Mouse (Mus musculus): ENCODE results near the gene Tm7sf3. TPM values are rescaled to one million over a fixed set of nuclear protein-coding genes. Genes with fewer than 3 reads are reported as not detected.
A peak's percentile ranks its signal among the peaks of the same experiment; 100 is the strongest.

Gene Tm7sf3
- polyA plus RNA-seq (2014; fragmentation: Nextera tagmentation; extraction: Ambion mirVana): 31.8 and 35.5 TPM in 2 replicates

GRCm38 (mm10) chr6:146642276-146643183, at the start of gene Tm7sf3, which contains the start of gene Med21:
Gene Tm7sf3 (minus strand): TSS chr6:146642824.
Gene Med21 (plus strand): TSS chr6:146642547.
- peaks cover 8% of the 10 kb centered on the region; the same call in 1 of the 2 replicates for H3K4me1 ChIP-seq (ENCODE audit: control insufficient read depth, insufficient read depth, low read length)
- peak within 1 kb of the TSS; percentile 69 for H3K4me3 ChIP-seq (ENCODE audit: low read depth, low read length)
- peak; percentile 98 for ATAC-seq (ENCODE audit: low read depth)
- no peaks in the 10 kb centered on the region for H3K36me3 ChIP-seq (ENCODE audit: control insufficient read depth, insufficient read depth, low read length)
- H3K9me3 ChIP-seq (ENCODE audit: control insufficient read depth, low read length): no peaks in the 10 kb centered on the region
- peak within 1 kb of the TSS; percentile 74 for H3K4me2 ChIP-seq (ENCODE audit: low read depth, low read length)
- H3K27ac ChIP-seq (ENCODE audit: low read depth, low read length): peak within 1 kb of the TSS; percentile 77
- no peaks in the 10 kb centered on the region for H3K27me3 ChIP-seq (ENCODE audit: control insufficient read depth, insufficient read depth, low read length)
- 1% methylated on average over 55 of the region's 60 CpGs for WGBS
- peak within 1 kb of the TSS; percentile 83 for H3K9ac ChIP-seq (replicated peaks; ENCODE audit: low read depth, low read length)

- H3K4me3 ChIP-seq (ENCODE audit: low read depth, low read length): no peak overlapping the region
- H3K36me3 ChIP-seq (ENCODE audit: control insufficient read depth, insufficient read depth, low read length): no peaks in the 10 kb centered on the region
- H3K4me1 ChIP-seq (ENCODE audit: control insufficient read depth, insufficient read depth, low read length): no peaks in the 10 kb centered on the region
- no peaks in the 10 kb centered on the region for H3K27me3 ChIP-seq (ENCODE audit: control insufficient read depth, insufficient read depth, low read length)
- no peak overlapping the region for H3K27ac ChIP-seq (ENCODE audit: low read depth, low read length)
- ATAC-seq (ENCODE audit: low read depth): no peak
- H3K9me3 ChIP-seq (ENCODE audit: control insufficient read depth, low read length): no peaks in the 10 kb centered on the region
- WGBS: 76% methylated on average over 5 of the region's 5 CpGs
- no peak overlapping the region for H3K9ac ChIP-seq (replicated peaks; ENCODE audit: low read depth, low read length)
- no peak overlapping the region for H3K4me2 ChIP-seq (ENCODE audit: low read depth, low read length)
Measured at GRCm38 (mm10) chr6:146688861-146689260, 46.2 kb upstream of the Tm7sf3 start.

GRCm38 (mm10) chr6:146688010-146688409, 45.4 kb upstream of the Tm7sf3 start:
- Histone ChIP-seq H3K4me3 (ENCODE audit: low read depth, low read length) (no peak overlapping the region), H3K9me3 (ENCODE audit: control insufficient read depth, low read length) (no peaks in the 10 kb centered on the region), H3K4me1 (ENCODE audit: control insufficient read depth, insufficient read depth, low read length) (no peaks in the 10 kb centered on the region), H3K9ac (replicated peaks; ENCODE audit: low read depth, low read length) (no peak overlapping the region), H3K4me2 (ENCODE audit: low read depth, low read length) (no peak overlapping the region), H3K36me3 (ENCODE audit: control insufficient read depth, insufficient read depth, low read length) (no peaks in the 10 kb centered on the region), H3K27me3 (ENCODE audit: control insufficient read depth, insufficient read depth, low read length) (no peaks in the 10 kb centered on the region), H3K27ac (ENCODE audit: low read depth, low read length) (no peak overlapping the region)
- no peak for ATAC-seq (ENCODE audit: low read depth)
- WGBS: 93% methylated on average over 7 of the region's 7 CpGs

- ATAC-seq (ENCODE audit: low read depth): no peak
- Histone ChIP-seq H3K4me2 (ENCODE audit: low read depth, low read length) (no peak overlapping the region), H3K9ac (replicated peaks; ENCODE audit: low read depth, low read length) (no peak overlapping the region), H3K36me3 (ENCODE audit: control insufficient read depth, insufficient read depth, low read length) (no peaks in the 10 kb centered on the region), H3K27me3 (ENCODE audit: control insufficient read depth, insufficient read depth, low read length) (no peaks in the 10 kb centered on the region), H3K9me3 (ENCODE audit: control insufficient read depth, low read length) (no peaks in the 10 kb centered on the region), H3K4me1 (ENCODE audit: control insufficient read depth, insufficient read depth, low read length) (no peaks in the 10 kb centered on the region), H3K4me3 (ENCODE audit: low read depth, low read length) (no peak overlapping the region), H3K27ac (ENCODE audit: low read depth, low read length) (no peak overlapping the region)
- WGBS: 87% methylated on average over 5 of the region's 5 CpGs
Measured at GRCm38 (mm10) chr6:146686463-146687196, 44.0 kb upstream of the Tm7sf3 start.

GRCm38 (mm10) chr6:146685781-146686308, 43.2 kb upstream of the Tm7sf3 start:
- Histone ChIP-seq H3K4me3 (ENCODE audit: low read depth, low read length) (no peak overlapping the region), H3K4me2 (ENCODE audit: low read depth, low read length) (no peak overlapping the region), H3K27ac (ENCODE audit: low read depth, low read length) (no peak overlapping the region), H3K4me1 (ENCODE audit: control insufficient read depth, insufficient read depth, low read length) (no peaks in the 10 kb centered on the region), H3K9ac (replicated peaks; ENCODE audit: low read depth, low read length) (no peak overlapping the region), H3K36me3 (ENCODE audit: control insufficient read depth, insufficient read depth, low read length) (no peaks in the 10 kb centered on the region), H3K9me3 (ENCODE audit: control insufficient read depth, low read length) (no peaks in the 10 kb centered on the region), H3K27me3 (ENCODE audit: control insufficient read depth, insufficient read depth, low read length) (no peaks in the 10 kb centered on the region)
- 86% methylated on average over 17 of the region's 17 CpGs for WGBS
- no peak for ATAC-seq (ENCODE audit: low read depth)

GRCm38 (mm10) chr6:146683881-146684280, 41.3 kb upstream of the Tm7sf3 start:
- Histone ChIP-seq H3K36me3 (ENCODE audit: control insufficient read depth, insufficient read depth, low read length) (no peaks in the 10 kb centered on the region), H3K4me3 (ENCODE audit: low read depth, low read length) (no peak overlapping the region), H3K4me2 (ENCODE audit: low read depth, low read length) (no peak overlapping the region), H3K27me3 (ENCODE audit: control insufficient read depth, insufficient read depth, low read length) (no peaks in the 10 kb centered on the region), H3K9ac (replicated peaks; ENCODE audit: low read depth, low read length) (no peak overlapping the region), H3K9me3 (ENCODE audit: control insufficient read depth, low read length) (peaks cover 2% of the 10 kb centered on the region; the same call in 1 of the 2 replicates), H3K27ac (ENCODE audit: low read depth, low read length) (no peak overlapping the region), H3K4me1 (ENCODE audit: control insufficient read depth, insufficient read depth, low read length) (no peaks in the 10 kb centered on the region)
- 82% methylated on average over 4 of the region's 4 CpGs for WGBS
- ATAC-seq (ENCODE audit: low read depth): no peak

GRCm38 (mm10) chr6:146678136-146679070, 35.8 kb upstream of the Tm7sf3 start:
- H3K4me1 ChIP-seq (ENCODE audit: control insufficient read depth, insufficient read depth, low read length): no peaks in the 10 kb centered on the region
- WGBS: 84% methylated on average over 10 of the region's 10 CpGs
- no peak overlapping the region for H3K4me3 ChIP-seq (ENCODE audit: low read depth, low read length)
- H3K9ac ChIP-seq (replicated peaks; ENCODE audit: low read depth, low read length): no peak overlapping the region
- H3K4me2 ChIP-seq (ENCODE audit: low read depth, low read length): no peak overlapping the region
- no peak overlapping the region for H3K27ac ChIP-seq (ENCODE audit: low read depth, low read length)
- H3K9me3 ChIP-seq (ENCODE audit: control insufficient read depth, low read length): peaks cover 2% of the 10 kb centered on the region; the same call in 1 of the 2 replicates
- H3K27me3 ChIP-seq (ENCODE audit: control insufficient read depth, insufficient read depth, low read length): no peaks in the 10 kb centered on the region
- no peaks in the 10 kb centered on the region for H3K36me3 ChIP-seq (ENCODE audit: control insufficient read depth, insufficient read depth, low read length)
- no peak for ATAC-seq (ENCODE audit: low read depth)

- Histone ChIP-seq H3K4me3 (ENCODE audit: low read depth, low read length) (no peak overlapping the region), H3K36me3 (ENCODE audit: control insufficient read depth, insufficient read depth, low read length) (no peaks in the 10 kb centered on the region)
Measured at GRCm38 (mm10) chr6:146676904-146677303, 34.3 kb upstream of the Tm7sf3 start.

More at GRCm38 (mm10) chr6:146676904-146677303, 34.3 kb upstream of the Tm7sf3 start:
- Histone ChIP-seq H3K27ac (ENCODE audit: low read depth, low read length) (no peak overlapping the region), H3K4me2 (ENCODE audit: low read depth, low read length) (no peak overlapping the region), H3K4me1 (ENCODE audit: control insufficient read depth, insufficient read depth, low read length) (no peaks in the 10 kb centered on the region), H3K9ac (replicated peaks; ENCODE audit: low read depth, low read length) (no peak overlapping the region), H3K27me3 (ENCODE audit: control insufficient read depth, insufficient read depth, low read length) (no peaks in the 10 kb centered on the region), H3K9me3 (ENCODE audit: control insufficient read depth, low read length) (peaks cover 2% of the 10 kb centered on the region; the same call in 1 of the 2 replicates)
- 90% methylated on average over 10 of the region's 10 CpGs for WGBS
- ATAC-seq (ENCODE audit: low read depth): no peak

Data from neural tube, embryonic 14.5 days (tissue).